Mouse (Mus musculus) liver (tissue): ENCODE measurements around the gene Postn.

Source experiments
- DNase-seq: peaks from one replicate; pipeline ENCODE4 v3.0.0-alpha.2; 2020; ENCODE audit warnings: mixed read lengths

Gene Postn

DNA sequence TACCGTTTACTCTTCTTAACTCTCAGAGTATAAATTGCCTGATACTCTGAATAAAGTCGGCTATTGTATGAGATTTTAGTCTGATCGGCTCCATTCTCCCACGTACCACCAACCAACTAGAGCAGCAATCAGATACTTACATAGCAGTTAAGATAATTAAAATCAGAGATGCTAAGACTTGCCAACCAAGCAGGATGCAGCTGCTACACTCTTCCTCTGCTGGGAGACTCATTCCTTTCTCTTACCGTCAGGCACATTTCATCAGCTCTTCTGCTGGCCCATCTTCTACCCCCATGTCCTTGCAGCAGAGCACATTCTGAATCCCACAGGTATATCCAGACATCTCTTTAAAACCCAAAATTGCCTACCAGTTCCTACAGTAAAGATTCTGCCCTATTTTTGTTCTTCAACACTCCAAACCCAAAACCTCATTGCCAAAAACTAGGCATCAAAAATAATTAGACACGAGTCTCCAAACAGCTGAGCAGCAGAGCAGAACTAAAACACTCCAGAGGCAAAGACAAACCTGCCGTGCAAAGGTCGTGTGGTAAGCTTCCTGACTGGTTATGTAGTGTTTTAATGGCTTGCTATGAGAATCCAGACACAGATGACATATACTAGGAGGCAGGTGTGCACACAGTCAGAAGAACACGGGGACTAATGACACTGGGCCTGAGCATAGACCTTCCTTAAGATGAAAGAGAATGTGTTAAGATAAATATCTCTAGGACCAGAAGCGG, 59.5 kb downstream of the Postn start:
- DNase-seq, result no peak

DNA sequence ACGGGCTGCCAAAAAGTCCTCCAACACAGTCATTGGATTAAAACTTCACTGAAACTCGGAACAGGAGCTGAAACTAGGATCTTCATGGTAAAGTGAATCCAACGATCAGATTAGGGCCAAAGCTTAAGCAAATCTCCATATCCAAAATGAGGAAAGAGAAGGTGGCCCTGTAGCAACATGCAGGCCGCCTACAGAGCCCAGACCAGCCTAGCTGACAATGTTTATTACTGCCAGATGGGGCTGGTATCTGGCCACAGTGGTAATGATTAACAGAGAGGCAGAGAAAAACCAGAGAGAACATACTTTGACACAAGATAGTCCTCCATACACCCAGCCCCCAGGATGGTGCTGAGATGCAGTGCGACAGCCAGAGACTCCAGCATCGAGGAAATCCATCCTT, 60.1 kb downstream of the Postn start:
- DNase-seq, result peak; percentile 4

DNA sequence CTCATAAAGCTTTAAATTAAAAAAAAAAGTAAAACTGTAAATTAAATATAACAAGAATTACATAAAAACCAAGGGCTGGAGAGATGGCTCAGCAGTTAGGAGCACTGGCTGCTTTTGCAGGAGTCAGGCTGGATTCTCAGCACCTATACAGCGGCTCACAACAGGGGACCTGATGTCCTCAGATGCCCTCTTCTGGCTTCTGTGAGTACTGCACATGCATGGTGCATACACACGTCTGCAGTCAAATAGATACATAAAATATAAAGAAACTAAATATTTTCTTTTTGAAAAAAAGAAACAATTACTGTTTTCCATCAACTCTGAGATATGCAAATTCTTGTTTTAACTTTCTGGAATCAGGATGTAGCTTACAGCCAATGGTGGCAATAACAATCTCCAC, 60.8 kb downstream of the Postn start:
- no peak for DNase-seq

DNA sequence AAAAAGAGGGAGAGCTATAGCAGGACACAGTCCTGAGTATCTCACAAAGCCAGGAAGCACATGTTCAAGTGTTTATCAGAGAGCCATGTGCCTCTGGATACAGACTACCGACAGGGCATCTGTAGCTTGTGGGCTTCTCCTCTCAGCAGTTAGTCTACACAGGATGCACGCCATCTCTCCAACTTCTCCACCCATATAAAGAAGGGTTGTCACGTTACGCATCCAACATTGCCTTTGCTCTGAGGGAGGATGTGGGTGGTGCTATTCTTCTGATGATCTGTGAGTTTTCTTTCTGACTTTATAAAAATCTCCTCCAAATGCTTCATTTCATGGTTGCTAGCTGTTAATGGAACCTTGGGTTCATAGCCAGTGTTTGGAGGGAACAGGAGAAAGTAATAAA, 63.2 kb downstream of the Postn start:
- DNase-seq, result no peak

GRCm38 (mm10) chr3:54431663-54432062, 70.8 kb downstream of the Postn start:
- no peak for DNase-seq

DNA sequence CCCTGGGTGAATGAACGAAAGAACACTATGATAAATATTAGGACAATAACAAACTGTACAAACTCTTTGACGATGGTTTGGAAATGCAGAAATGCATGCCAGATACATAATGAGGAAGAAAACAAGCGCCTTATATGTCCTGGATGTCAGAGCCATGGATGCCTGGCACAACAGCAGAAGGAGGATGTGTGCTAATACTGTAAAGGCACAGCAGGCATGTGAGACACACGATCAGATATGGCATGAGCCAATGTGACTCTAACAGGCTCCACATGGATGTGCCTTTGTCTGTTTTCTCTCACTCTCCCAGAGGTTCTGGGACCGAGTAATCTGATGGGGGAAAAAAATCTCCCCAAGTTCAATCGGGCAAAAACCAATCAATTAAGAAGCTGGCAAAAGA, 71.3 kb downstream of the Postn start:
- no peak for DNase-seq

GRCm38 (mm10) chr3:54432605-54433004, 71.7 kb downstream of the Postn start:
- DNase-seq, result no peak

- no peak for DNase-seq
These were observed 73.7 kb downstream of the Postn start for GRCm38 (mm10) chr3:54434571-54434970.

- DNase-seq, result no peak
These were observed 75.6 kb downstream of the Postn start for GRCm38 (mm10) chr3:54436373-54436964.
